Mouse (Mus musculus): ENCODE data around the gene Ngf.

The Ngf gene

GRCm38 (mm10) chr3:102469713-102470448 is at the start of gene Ngf:
Gene Ngf, plus strand, starts transcription at chr3:102469919.
- no peak for DNase-seq (ENCODE audit: low spot score)

- peak; percentile 19 for DNase-seq (ENCODE audit: low spot score)
Observed at GRCm38 (mm10) chr3:102445567-102445966, 24.2 kb upstream of the Ngf start.

- no peak for DNase-seq (ENCODE audit: low spot score)
Observed at GRCm38 (mm10) chr3:102446691-102447090, 23.0 kb upstream of the Ngf start.

DNA sequence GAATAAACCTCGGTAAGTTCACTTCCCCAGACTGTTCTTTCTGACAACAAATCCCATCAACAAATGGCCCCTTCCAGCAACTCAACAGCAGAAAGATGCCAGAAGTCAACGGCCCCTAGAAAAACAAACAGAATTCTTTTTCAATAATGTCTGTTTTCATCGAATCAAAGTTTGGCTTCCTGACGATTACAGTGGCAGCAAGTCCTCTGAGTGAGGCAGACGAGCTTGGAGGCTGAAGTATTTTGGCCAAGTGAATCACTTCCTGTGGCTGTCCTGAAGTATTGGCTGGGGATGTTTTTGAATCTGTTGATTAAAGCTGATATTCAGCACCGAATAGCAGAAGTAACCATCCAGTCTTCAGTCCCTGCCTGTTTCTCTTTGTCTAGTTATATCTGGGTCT is 15.2 kb upstream of the Ngf start:
- no peak for DNase-seq (ENCODE audit: low spot score)

DNA sequence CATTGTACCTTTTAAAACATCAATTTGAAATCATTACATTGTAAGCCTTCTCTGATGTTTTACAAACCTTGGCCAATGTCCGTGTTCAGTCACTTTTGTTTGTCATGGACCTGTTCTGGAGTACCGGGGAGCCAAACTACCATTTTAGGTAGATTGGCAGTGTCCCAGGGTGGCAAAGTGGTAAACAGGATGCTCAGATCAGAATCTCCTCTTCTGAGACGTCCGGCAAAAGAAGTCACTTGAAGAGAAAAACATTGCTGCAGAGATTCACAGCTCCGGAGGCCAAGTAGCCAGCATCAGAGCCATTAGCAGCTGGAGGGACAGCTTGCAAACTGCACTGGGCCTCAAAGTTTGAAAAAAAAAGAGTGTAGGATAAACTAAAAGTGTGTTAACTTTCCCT is 9.2 kb upstream of the Ngf start:
- peak; percentile 2 for DNase-seq (ENCODE audit: low spot score)

GRCm38 (mm10) chr3:102460986-102461385 is 8.7 kb upstream of the Ngf start:
- DNase-seq (ENCODE audit: low spot score): peak; percentile 2

DNA sequence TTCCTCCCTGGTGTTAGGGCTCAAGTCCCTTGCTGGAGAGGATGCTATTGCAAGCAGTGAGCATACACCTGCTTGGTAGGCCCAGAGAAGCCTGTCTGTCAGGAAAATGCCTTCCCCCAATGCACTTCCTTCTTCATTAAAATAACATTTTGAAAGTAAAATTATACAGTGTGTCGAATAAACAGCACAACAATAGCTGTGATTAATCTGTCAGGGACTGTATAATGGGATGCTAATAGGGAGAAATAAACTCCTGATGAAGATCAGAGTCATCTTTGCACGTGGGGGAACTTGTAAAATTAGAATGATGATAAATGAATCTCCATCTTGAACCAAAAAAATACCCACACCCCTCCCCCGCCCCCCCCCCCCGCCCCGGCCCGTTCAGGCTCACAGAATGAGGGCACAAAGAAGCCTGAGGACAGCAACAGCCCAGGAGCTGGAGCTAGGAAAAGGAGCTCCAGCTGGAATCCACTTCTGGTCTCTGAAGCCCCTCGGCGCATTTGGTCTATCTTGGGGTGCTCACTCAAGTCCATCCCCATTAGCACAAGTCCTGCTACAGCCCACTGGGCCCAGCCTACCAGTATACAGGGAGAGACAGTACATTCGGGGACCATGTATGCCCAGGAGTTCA is 6.9 kb upstream of the Ngf start:
- peak; percentile 1 for DNase-seq (ENCODE audit: low spot score)

GRCm38 (mm10) chr3:102463339-102463738 is 6.4 kb upstream of the Ngf start:
- DNase-seq (ENCODE audit: low spot score): no peak

- DNase-seq (ENCODE audit: low spot score): peak; percentile 24
Observed at GRCm38 (mm10) chr3:102466587-102466986, 3.1 kb upstream of the Ngf start.

- DNase-seq (ENCODE audit: low spot score): no peak
Observed at GRCm38 (mm10) chr3:102467121-102467520, 2.6 kb upstream of the Ngf start.

DNA sequence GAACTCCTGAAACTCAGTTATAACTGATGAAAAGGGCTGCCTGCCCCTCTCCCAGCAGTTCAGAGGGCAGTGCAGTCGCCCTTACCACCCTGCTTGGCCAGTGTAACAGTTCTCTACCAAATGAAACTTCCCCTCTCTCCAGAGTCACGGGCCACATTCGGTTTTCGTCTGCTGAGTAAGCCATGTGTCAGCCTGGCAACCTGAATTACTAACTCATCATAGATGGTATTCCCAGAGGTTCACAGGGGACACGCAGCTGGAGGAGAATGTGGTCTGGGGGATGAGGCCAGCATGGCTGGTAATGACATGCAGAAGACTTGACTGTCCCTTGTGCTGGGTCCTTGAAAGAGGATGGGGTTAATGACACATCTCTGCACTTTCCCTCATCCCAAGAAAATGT is 1.5 kb downstream of the Ngf start:
- no peak for DNase-seq (ENCODE audit: low spot score)

- DNase-seq (ENCODE audit: low spot score): no peak
Observed at GRCm38 (mm10) chr3:102471799-102472198, 2.1 kb downstream of the Ngf start.

GRCm38 (mm10) chr3:102474275-102475155 is 4.8 kb downstream of the Ngf start:
- no peak for DNase-seq (ENCODE audit: low spot score)

- no peak for DNase-seq (ENCODE audit: low spot score)
Observed at GRCm38 (mm10) chr3:102477917-102478694, 8.4 kb downstream of the Ngf start.

DNA sequence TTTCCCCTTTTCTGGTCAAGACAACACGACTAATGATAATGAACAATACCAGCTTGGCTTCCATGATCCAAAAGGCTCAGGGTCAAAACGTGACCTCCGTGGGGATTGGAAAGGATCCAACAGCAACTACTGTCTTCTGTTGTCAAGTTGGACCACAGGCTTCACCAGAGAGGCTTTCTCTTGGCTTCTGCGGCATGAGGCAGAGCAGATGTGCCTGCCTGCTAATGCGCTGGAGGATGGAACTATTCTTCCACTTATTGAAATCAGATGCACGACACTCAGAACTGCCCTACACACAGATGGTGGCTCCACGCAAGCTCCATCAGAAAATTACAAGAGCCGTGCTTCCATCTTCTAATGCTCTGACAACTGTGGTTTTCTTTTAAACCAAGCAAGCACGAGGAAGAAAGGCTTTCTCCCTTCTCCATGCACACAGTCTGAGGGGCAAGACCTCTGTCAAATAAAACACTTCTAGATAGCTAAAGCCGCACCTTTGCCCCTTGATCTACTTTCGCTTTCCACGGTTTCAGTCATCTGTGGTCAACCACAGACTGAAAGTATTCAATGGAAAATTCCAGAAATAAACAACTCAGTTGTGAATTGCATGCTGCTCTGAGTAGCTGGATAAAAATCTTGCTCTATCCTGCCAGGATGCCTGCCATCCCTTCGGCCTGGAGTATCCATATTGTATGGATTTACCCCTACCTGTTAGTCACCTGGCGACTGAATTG is 20.8 kb downstream of the Ngf start:
- no peak for DNase-seq (ENCODE audit: low spot score)

GRCm38 (mm10) chr3:102498113-102498512 is 28.4 kb downstream of the Ngf start:
- no peak for DNase-seq (ENCODE audit: low spot score)

GRCm38 (mm10) chr3:102498931-102499330 is 29.2 kb downstream of the Ngf start:
- DNase-seq (ENCODE audit: low spot score): no peak

DNA sequence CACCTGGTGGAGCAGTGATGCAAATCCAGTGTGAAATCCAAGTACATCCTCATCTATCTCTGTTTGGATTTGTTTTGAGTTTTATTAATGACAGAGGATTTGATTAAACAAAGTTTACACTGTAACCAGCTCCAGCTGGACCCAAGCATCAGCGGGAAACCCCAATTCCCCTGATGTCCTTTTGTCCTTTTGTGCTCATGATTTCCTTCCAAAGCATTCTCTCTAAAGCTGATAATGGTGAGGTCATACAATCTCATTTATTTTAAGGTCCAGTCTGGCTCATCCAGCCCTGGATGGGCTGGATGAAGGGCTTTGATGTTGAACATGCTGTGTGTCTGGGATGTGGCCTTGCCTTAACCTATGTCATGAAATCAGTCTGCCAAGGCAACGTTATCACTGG is 30.3 kb downstream of the Ngf start:
- DNase-seq (ENCODE audit: low spot score): no peak

- no peak for DNase-seq (ENCODE audit: low spot score)
Observed at GRCm38 (mm10) chr3:102501186-102501585, 31.5 kb downstream of the Ngf start.

DNA sequence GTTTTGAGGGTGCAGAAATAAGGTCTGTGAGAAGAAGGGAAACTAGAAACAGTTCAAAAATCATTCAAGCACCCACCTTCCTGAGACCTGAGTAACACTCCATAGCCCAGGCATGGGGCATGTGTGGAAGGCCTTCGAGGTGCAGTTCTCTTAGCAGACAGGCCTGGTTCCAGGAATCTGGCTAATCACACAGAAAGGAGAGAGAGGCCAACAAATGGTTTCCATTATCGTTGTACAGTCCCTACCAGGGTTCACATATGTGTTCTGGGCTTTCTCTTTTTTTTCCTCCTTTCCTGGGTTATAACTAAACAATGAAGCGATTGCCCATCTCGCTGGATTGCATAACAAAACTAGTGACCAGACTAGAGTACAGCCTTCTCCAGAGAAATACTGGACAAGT is 35.4 kb downstream of the Ngf start:
- DNase-seq (ENCODE audit: low spot score): no peak

DNA sequence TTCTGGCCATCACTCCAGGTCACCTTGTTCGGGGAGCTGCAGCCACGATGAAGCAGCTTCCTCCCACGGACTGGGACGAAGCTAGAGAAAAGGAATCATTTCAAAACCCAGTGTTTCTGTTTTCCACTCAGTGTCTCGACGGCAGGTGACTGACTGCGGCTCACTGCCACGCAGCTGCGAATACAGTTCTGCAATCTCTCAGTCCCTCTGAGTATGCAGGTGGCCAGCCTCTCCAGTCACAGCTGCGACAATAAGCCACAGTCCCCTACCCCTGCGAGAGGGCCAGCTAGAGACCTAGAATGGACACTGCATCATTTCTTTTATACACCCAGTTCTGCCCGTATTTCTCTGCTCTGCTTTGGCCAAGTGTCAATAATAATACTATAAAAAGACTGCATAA is 36.3 kb downstream of the Ngf start:
- no peak for DNase-seq (ENCODE audit: low spot score)

All from testis, postnatal 14 days (tissue).